ENCODE assay signal across 8 mouse cellular contexts in the genomic region with DNA sequence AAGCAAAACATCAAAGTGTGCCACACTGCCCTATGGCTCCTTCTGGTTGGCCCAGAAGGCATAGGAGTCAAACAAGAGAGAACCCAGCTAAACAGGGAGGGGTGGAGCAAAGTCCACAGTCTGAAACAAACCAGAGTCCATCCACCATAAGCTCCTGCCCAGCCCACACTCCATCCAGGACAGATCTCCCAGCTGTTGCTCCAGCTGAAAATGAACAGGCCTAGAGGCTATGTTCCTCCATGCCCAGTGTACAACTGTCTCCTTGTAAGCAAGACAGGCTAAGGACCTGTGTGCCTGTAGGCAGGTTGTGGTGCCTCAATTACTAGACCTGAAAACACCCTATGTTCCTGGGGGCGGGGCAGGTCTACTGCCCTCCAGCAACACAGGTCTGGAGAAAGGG. TPM values are rescaled to one million over a fixed set of nuclear protein-coding genes. Genes with fewer than 3 reads are reported as not detected.
DNase-seq lines count a peak whose midpoint lies in the region; ATAC-seq and TF ChIP-seq lines count a peak whose summit lies in the region.
"Had no signal": no experiment of that assay in that cellular context is flagged by ENCODE, and none has a peak within 500 bp of the region (broad histone marks: within the 10 kb centered on the region; RNA-seq: fewer than 3 reads in every experiment).

No protein-coding gene starts in this region.

- intact Hi-C loops in left cerebral cortex, postnatal 10 days (cut with DNase I): no loop called here

- no peak for DNase-seq in embryonic facial prominence, embryonic 10.5 days (ENCODE audit: low spot score)
- DNase-seq in kidney, adult 11 months: peak; percentile 80
- DNase-seq in left cerebral cortex, postnatal 10 days (ENCODE audit: extremely low spot score in 1 of 2, low spot score in 2 of 2): no peak
- no peak for DNase-seq in gastrocnemius, postnatal 25 days
- no peak for DNase-seq in frontal cortex, postnatal 10 days (ENCODE audit: low spot score in 2 of 2)
- DNase-seq: adrenal gland, postnatal 10 days had no signal

- H3K36me3 ChIP-seq in ES-Bruce4 (ENCODE audit: control insufficient read depth, insufficient read depth, low read length, poor library complexity, severe bottlenecking): no peaks in the 10 kb centered on the region
- H3K36me3 ChIP-seq in embryonic facial prominence, embryonic 10.5 days (replicated peaks): peaks cover 23% of the 10 kb centered on the region
- 0 out of 2 replicates have a peak, but pooled peaks cover 6% of the 10 kb centered on the region for H3K36me3 ChIP-seq in liver, embryonic 15.5 days (replicated peaks)

- H3K4me1 ChIP-seq in ES-Bruce4 (ENCODE audit: control insufficient read depth, insufficient read depth, low read length): peaks cover 5% of the 10 kb centered on the region
- peaks cover 57% of the 10 kb centered on the region for H3K4me1 ChIP-seq in embryonic facial prominence, embryonic 10.5 days
- peaks cover 90% of the 10 kb centered on the region for H3K4me1 ChIP-seq in liver, embryonic 15.5 days (replicated peaks)

- H3K4me3 ChIP-seq in ES-Bruce4 (ENCODE audit: low read depth, low read length): peak overlapping the region; percentile 96
- H3K4me3 ChIP-seq in embryonic facial prominence, embryonic 10.5 days: peak overlapping the region; percentile 85
- H3K4me3 ChIP-seq in liver, embryonic 15.5 days (replicated peaks): peak overlapping the region; percentile 79

- H3K4me2 ChIP-seq in liver, embryonic 15.5 days: peak overlapping the region; percentile 99

- H3K9me3 ChIP-seq in ES-Bruce4 (replicated peaks; ENCODE audit: control insufficient read depth, insufficient read depth, low read length, poor library complexity, severe bottlenecking): no peaks in the 10 kb centered on the region
- no peaks in the 10 kb centered on the region for H3K9me3 ChIP-seq in embryonic facial prominence, embryonic 10.5 days
- H3K9me3 ChIP-seq in liver, embryonic 15.5 days (replicated peaks): no peaks in the 10 kb centered on the region

- no peak for TF ChIP-seq EP300 in ES-Bruce4 (IDR thresholded peaks at IDR 0.05; ENCODE audit: insufficient read depth, low read depth, low read length)

- H3K9ac ChIP-seq in ES-Bruce4 (ENCODE audit: low read depth, poor library complexity, severe bottlenecking): peak overlapping the region; percentile 96; the same call in 1 of the 2 replicates
- H3K9ac ChIP-seq in liver, embryonic 15.5 days: peak overlapping the region; percentile 73; the same call in 1 of the 2 replicates

- no peak for ATAC-seq in liver, embryonic 15.5 days (ENCODE audit: insufficient read depth)

- H3K27ac ChIP-seq in ES-Bruce4 (ENCODE audit: insufficient read depth, low read length): 0 out of 2 replicates have a peak overlapping the region, but pooled peaks have one; percentile 11
- H3K27ac ChIP-seq in embryonic facial prominence, embryonic 10.5 days (replicated peaks): peak overlapping the region; percentile 95
- peak overlapping the region; percentile 87 for H3K27ac ChIP-seq in liver, embryonic 15.5 days (replicated peaks)

- no peak for TF ChIP-seq POLR2A in ES-Bruce4 (IDR thresholded peaks at IDR 0.05; ENCODE audit: insufficient read depth, low read length)

- WGBS in embryonic facial prominence, embryonic 10.5 days: 80% methylated on average over 1 of the region's 1 CpGs
- WGBS in liver, embryonic 15.5 days (ENCODE audit: insufficient replicate concordance): 48% methylated on average over 1 of the region's 1 CpGs

- no peaks in the 10 kb centered on the region for H3K27me3 ChIP-seq in ES-Bruce4 (ENCODE audit: control insufficient read depth, insufficient read depth, low read length, poor library complexity, severe bottlenecking)
- no peaks in the 10 kb centered on the region for H3K27me3 ChIP-seq in embryonic facial prominence, embryonic 10.5 days (replicated peaks; ENCODE audit: low read depth, poor library complexity, severe bottlenecking)
- H3K27me3 ChIP-seq in liver, embryonic 15.5 days: no peaks in the 10 kb centered on the region

- no peak for TF ChIP-seq CTCF in ES-Bruce4 (IDR thresholded peaks at IDR 0.05; ENCODE audit: low read depth, low read length)

RNA-seq across cellular contexts. Expression of gene Tfap4, which starts 2.6 kb away (rescaled TPM):
- 19.3 and 21.2 TPM in 2 replicates for polyA plus RNA-seq in ES-Bruce4 (2011; ENCODE audit: insufficient read depth, insufficient read length, low read depth, missing spikeins)
- polyA plus RNA-seq in embryonic facial prominence, embryonic 10.5 days (2016; fragmentation: Nextera tagmentation; extraction: Ambion mirVana): 37.7 and 39.5 TPM in 2 replicates
- 5.6 and 6.4 TPM in 2 replicates for polyA plus RNA-seq in liver, embryonic 15.5 days (2015; fragmentation: Nextera tagmentation; extraction: Ambion mirVana)
- 1 to 10 TPM; 3.1 to 3.4 TPM for total RNA-seq in left cerebral cortex, postnatal 10 days (2021)
- 1 to 10 TPM; 2.3 to 3.2 TPM for total RNA-seq in gastrocnemius, postnatal 25 days (2021)

RNA-seq across cellular contexts. Expression of gene Srl, which starts 15.5 kb away (rescaled TPM):
- polyA plus RNA-seq in ES-Bruce4 (2011; ENCODE audit: insufficient read depth, insufficient read length, low read depth, missing spikeins): 30.0 and 33.6 TPM in 2 replicates
- polyA plus RNA-seq in embryonic facial prominence, embryonic 10.5 days (2016; fragmentation: Nextera tagmentation; extraction: Ambion mirVana): 25.5 and 26.6 TPM in 2 replicates
- 3.2 and 5.3 TPM in 2 replicates for polyA plus RNA-seq in liver, embryonic 15.5 days (2015; fragmentation: Nextera tagmentation; extraction: Ambion mirVana)
- total RNA-seq in left cerebral cortex, postnatal 10 days (2021): 10 to 100 TPM; 19.7 to 20.6 TPM
- 1,000 to 10,000 TPM; 1,248 to 1,686 TPM for total RNA-seq in gastrocnemius, postnatal 25 days (2021)

RNA-seq across cellular contexts. Expression of gene Glis2, which starts 37.4 kb away (rescaled TPM):
- polyA plus RNA-seq in ES-Bruce4 (2011; ENCODE audit: insufficient read depth, insufficient read length, low read depth, missing spikeins): 31.2 and 34.8 TPM in 2 replicates
- 22.2 and 22.3 TPM in 2 replicates for polyA plus RNA-seq in embryonic facial prominence, embryonic 10.5 days (2016; fragmentation: Nextera tagmentation; extraction: Ambion mirVana)
- polyA plus RNA-seq in liver, embryonic 15.5 days (2015; fragmentation: Nextera tagmentation; extraction: Ambion mirVana): 2.0 and 2.3 TPM in 2 replicates
- 10 to 100 TPM; 15.9 to 18.9 TPM for total RNA-seq in left cerebral cortex, postnatal 10 days (2021)
- 1 to 10 TPM; 7.0 to 7.1 TPM for total RNA-seq in gastrocnemius, postnatal 25 days (2021)

Comparison
In these comparisons a context has a peak if more than half of its experiments do, and no peak if none do; other contexts are left out.
1. H3K27ac ChIP-seq: peak in every context shown above with its lines; median percentile 95 in embryonic facial prominence, embryonic 10.5 days; 87 in liver, embryonic 15.5 days; 11 in ES-Bruce4.